Mouse (Mus musculus) intestine, postnatal 0 days (tissue): ENCODE measurements around the gene Tmem205. TPM values are rescaled to one million over a fixed set of nuclear protein-coding genes. Genes with fewer than 3 reads are reported as not detected.

Experiments used
- ATAC-seq: fragments of 200-750 bp; cut with Nextera tagmentation; 2 replicates; pipeline ENCODE4 v1.8.0; 2017; ENCODE audit warnings: mild to moderate bottlenecking, moderate TSS enrichment, moderate library complexity
- H3K27ac ChIP-seq: fragments of 300-500 bp; sonication (generic); 2 replicates; pipeline ENCODE4 v1.5.1; 2014; ENCODE audit warnings: mild to moderate bottlenecking, low read depth, low read length, moderate library complexity
- H3K27me3 ChIP-seq: fragments of 300-500 bp; sonication (generic); replicated peaks from 2 replicates; pipeline ENCODE4 v1.6.1; 2014; ENCODE audit warnings: low read length, mixed read lengths; ENCODE audit not compliant: control insufficient read depth, insufficient read depth
- H3K36me3 ChIP-seq: fragments of 300-500 bp; sonication (generic); 2 replicates; pipeline ENCODE4 v1.6.1; 2014; ENCODE audit warnings: mild to moderate bottlenecking, moderate library complexity; ENCODE audit not compliant: control insufficient read depth, insufficient read depth
- H3K4me1 ChIP-seq: fragments of 300-500 bp; sonication (generic); replicated peaks from 2 replicates; pipeline ENCODE4 v1.6.1; 2014; ENCODE audit warnings: antibody characterized with exemption, low read length, mixed read lengths; ENCODE audit not compliant: control insufficient read depth, insufficient read depth
- H3K4me2 ChIP-seq: fragments of 300-500 bp; sonication (generic); replicated peaks from 2 replicates; pipeline ENCODE4 v1.6.1; 2014; ENCODE audit warnings: low read depth, mild to moderate bottlenecking, moderate library complexity
- H3K4me3 ChIP-seq: fragments of 300-500 bp; sonication (generic); 2 replicates; pipeline ENCODE4 v1.5.1; 2014; ENCODE audit warnings: low read depth, low read length
- H3K9ac ChIP-seq: fragments of 300-500 bp; sonication (generic); 2 replicates; pipeline ENCODE4 v1.6.1; 2014; ENCODE audit warnings: mild to moderate bottlenecking, low read depth, low read length
- H3K9me3 ChIP-seq: fragments of 300-500 bp; sonication (generic); 2 replicates; pipeline ENCODE4 v1.6.1; 2016; ENCODE audit warnings: mixed run types; ENCODE audit not compliant: control insufficient read depth
- CTCF ChIP-seq: sonication (generic); IDR thresholded peaks from 2 replicates; pipeline ENCODE4 v1.5.1; 2016; ENCODE audit warnings: low read depth, mild to moderate bottlenecking, control low read depth, antibody characterized with exemption, moderate library complexity
- WGBS: fragments of 180-500 bp; shearing (Covaris S2); extraction: QIAGEN DNeasy Blood & Tissue Kit; methylation state at CpG from one replicate; pipeline ENCODE4 v1.1.7; 2014; 5-methylcytosine and 5-hydroxymethylcytosine counted together
- polyA plus RNA-seq: library from polyadenylated mRNA; unstranded; fragments of >200 nt; fragmentation: Nextera tagmentation; extraction: Ambion mirVana; gene quantifications from 2 replicates; pipeline ENCODE4 v1.2.1, GENCODE M21; 2015

Tmem205 gene
- polyA plus RNA-seq, 1 experiment from 2014 or later: 88.2 TPM

GRCm38 (mm10) chr9:21889229-21889628, 38.1 kb downstream of the Tmem205 start:
- Histone ChIP-seq H3K27me3 (no peaks in the 10 kb centered on the region), H3K9ac (no peak overlapping the region), H3K9me3 (no peaks in the 10 kb centered on the region), H3K27ac (no peak overlapping the region), H3K4me2 (no peak overlapping the region), H3K4me1 (no peaks in the 10 kb centered on the region), H3K36me3 (no peaks in the 10 kb centered on the region), H3K4me3 (no peak overlapping the region)
- WGBS: 58% methylated on average over 3 of the region's 3 CpGs
- TF ChIP-seq CTCF: peak; percentile 68
- ATAC-seq: peak; percentile 43; the same call in 1 of the 2 replicates

GRCm38 (mm10) chr9:21876601-21877000, 50.8 kb downstream of the Tmem205 start:
- no peak for ATAC-seq
- TF ChIP-seq CTCF: peak; percentile 29; the same call in 1 of the 2 replicates
- H3K4me3 ChIP-seq: no peak overlapping the region
- no peaks in the 10 kb centered on the region for H3K4me1 ChIP-seq
- no peak overlapping the region for H3K27ac ChIP-seq
- no peak overlapping the region for H3K9ac ChIP-seq
- H3K27me3 ChIP-seq: no peaks in the 10 kb centered on the region; the same call in 1 of the 2 replicates
- no peaks in the 10 kb centered on the region for H3K9me3 ChIP-seq
- WGBS: 58% methylated on average over 3 of the region's 3 CpGs
- H3K4me2 ChIP-seq: no peak overlapping the region
- H3K36me3 ChIP-seq: no peaks in the 10 kb centered on the region

GRCm38 (mm10) chr9:21872204-21872603, 55.2 kb downstream of the Tmem205 start:
- no peaks in the 10 kb centered on the region for H3K9me3 ChIP-seq
- TF ChIP-seq CTCF: no peak
- H3K27ac ChIP-seq: no peak overlapping the region
- no peak for ATAC-seq
- no peak overlapping the region for H3K4me3 ChIP-seq
- WGBS: 69% methylated on average over 4 of the region's 4 CpGs
- H3K27me3 ChIP-seq: no peaks in the 10 kb centered on the region; the same call in 1 of the 2 replicates
- H3K9ac ChIP-seq: no peak overlapping the region
- no peak overlapping the region for H3K4me2 ChIP-seq
- H3K36me3 ChIP-seq: no peaks in the 10 kb centered on the region
- H3K4me1 ChIP-seq: no peaks in the 10 kb centered on the region

Other genes with a start within 250 kb of the Tmem205 start
- 22.8 and 26.6 TPM in 2 replicates for gene Ldlr, start 204.1 kb downstream of the Tmem205 start, polyA plus RNA-seq
- 23.5 and 32.4 TPM in 2 replicates for gene Spc24, start 167.3 kb downstream of the Tmem205 start, polyA plus RNA-seq
- gene Kank2, start 128.8 kb downstream of the Tmem205 start, polyA plus RNA-seq: 6.4 TPM in 2 replicates
- gene Angptl8, start 92.0 kb downstream of the Tmem205 start, polyA plus RNA-seq: 15.9 and 21.1 TPM in 2 replicates
- gene Dock6, start 74.9 kb downstream of the Tmem205 start, polyA plus RNA-seq: 15.5 and 18.4 TPM in 2 replicates
- 19.9 and 20.3 TPM in 2 replicates for gene Rab3d, start 9.4 kb downstream of the Tmem205 start, polyA plus RNA-seq
- 0.63 and 0.99 TPM in 2 replicates for gene Ccdc159, start 85 bp downstream of the Tmem205 start, polyA plus RNA-seq
- gene Plppr2, start 9.5 kb upstream of the Tmem205 start, polyA plus RNA-seq: 2.9 and 3.2 TPM in 2 replicates
- gene Swsap1, start 28.2 kb upstream of the Tmem205 start, polyA plus RNA-seq: 4.6 and 4.8 TPM in 2 replicates
- gene Epor, start 36.0 kb upstream of the Tmem205 start, polyA plus RNA-seq: 3.2 and 3.8 TPM in 2 replicates
- gene Rgl3, start 61.9 kb upstream of the Tmem205 start, polyA plus RNA-seq: 2.1 and 2.5 TPM in 2 replicates
- gene Ccdc151, start 75.1 kb upstream of the Tmem205 start, polyA plus RNA-seq: 0.22 and 0.35 TPM in 2 replicates
- 98.6 and 104 TPM in 2 replicates for gene Prkcsh, start 75.2 kb upstream of the Tmem205 start, polyA plus RNA-seq
- gene Elavl3, start 124.5 kb upstream of the Tmem205 start, polyA plus RNA-seq: 0.78 and 0.99 TPM in 2 replicates
- not detected in 2 replicates for gene Gm49318, start 143.7 kb upstream of the Tmem205 start, polyA plus RNA-seq
- gene Zfp653, start 143.8 kb upstream of the Tmem205 start, polyA plus RNA-seq: 4.2 and 4.5 TPM in 2 replicates
- gene Ecsit, start 157.9 kb upstream of the Tmem205 start, polyA plus RNA-seq: 23.8 and 25.3 TPM in 2 replicates
- 419 and 432 TPM in 2 replicates for gene Cnn1, start 171.7 kb upstream of the Tmem205 start, polyA plus RNA-seq
- gene Elof1, start 189.6 kb upstream of the Tmem205 start, polyA plus RNA-seq: 93.7 and 99.4 TPM in 2 replicates
- 175 and 178 TPM in 2 replicates for gene Acp5, start 208.2 kb upstream of the Tmem205 start, polyA plus RNA-seq
- 121 and 123 TPM in 2 replicates for gene Pigyl, start 229.3 kb upstream of the Tmem205 start, polyA plus RNA-seq